Mouse (Mus musculus) lung, postnatal 0 days (tissue): ENCODE measurements around the gene Oaf.

Experiments
- CTCF ChIP-seq: IDR thresholded peaks from 2 replicates; pipeline ENCODE4 v1.5.1; 2016; ENCODE audit warnings: antibody characterized with exemption, mild to moderate bottlenecking
- EP300 ChIP-seq: IDR thresholded peaks from 2 replicates; pipeline ENCODE4 v1.6.1; 2016; ENCODE audit warnings: antibody characterized with exemption, mild to moderate bottlenecking, control low read depth

- TF ChIP-seq CTCF (no peak), EP300 (no peak)
Observed at GRCm38 (mm10) chr9:43226573-43227160, 13.0 kb downstream of the Oaf start.
